Mouse (Mus musculus) 416B (cell line): ENCODE measurements around the gene Sbk1.
A peak's percentile ranks its signal among the peaks of the same experiment; 100 is the strongest.

Experiments used
- DNase-seq: peaks from one replicate; pipeline ENCODE4 v3.0.0; 2011; ENCODE audit warnings: low read depth

Gene Sbk1

DNA sequence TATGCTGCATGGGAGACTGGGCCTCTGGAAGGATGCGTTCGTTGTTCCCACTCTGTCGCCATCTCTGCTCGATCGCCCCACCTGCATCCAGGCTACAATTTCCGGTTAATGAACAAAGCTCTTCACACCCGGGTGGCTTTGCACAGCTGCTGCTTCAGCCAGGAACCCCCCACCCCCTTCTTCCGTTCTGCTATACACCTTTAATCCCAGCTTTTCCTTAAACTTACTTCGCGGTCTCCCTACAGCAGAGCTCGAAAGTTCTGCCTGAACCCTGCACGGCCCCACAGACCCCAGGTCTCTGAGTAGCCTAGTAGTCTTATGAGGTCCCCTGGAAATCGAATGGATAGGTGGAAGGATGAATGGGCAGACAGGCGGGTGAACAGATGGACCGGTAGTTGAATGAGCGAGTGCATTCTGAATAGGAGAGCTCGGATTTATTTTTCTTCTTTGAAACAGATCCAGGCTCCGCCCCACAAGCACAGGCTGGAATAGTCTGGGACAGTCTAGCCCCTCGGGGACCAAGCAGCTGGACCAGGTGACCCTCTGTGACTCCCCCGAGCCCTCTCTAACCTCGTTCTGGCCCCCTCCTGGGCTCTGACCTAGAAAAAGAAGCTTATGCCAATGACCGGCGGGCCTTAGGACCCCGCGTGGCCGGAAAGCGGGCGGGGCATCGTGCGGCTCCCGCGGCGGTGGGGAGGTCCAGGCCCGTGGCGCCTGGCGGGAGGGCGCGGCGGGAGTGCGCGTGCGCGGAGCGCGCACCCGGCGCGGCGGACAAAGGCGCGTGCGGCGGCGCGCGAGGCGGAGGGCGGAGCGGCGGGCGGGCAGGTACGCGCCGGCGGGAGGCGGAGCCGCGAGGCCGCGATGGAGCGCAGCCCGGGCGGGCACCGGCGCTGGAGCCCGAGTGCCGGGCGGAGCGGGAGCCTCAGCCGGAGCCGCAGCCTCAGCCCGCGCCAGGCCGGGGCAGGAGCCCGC is at the start of gene Sbk1:
Gene Sbk1, plus strand, starts transcription at position 908 of the 972 bp plus-strand sequence.
- DNase-seq, result peak; percentile 78

DNA sequence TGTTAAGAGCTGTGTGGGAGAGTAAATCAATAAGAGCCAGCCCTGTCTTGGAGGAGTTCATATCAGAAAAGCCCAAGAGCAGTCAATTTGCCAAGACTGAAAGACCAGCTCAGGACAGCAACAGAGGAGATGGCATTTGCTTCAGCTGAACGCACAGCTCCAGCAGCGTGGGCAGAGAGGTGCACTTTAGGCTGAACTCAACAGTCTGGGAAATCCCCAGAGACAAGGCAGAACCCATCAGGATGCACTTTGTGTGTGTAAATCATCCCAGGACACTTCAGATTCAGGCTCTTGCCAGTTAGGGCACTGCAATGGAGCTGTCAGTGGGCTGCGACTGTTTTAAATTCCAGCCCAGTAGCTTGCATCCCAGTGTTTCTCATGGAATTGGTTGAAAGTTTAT is 49.7 kb upstream of the Sbk1 start:
- DNase-seq, result no peak

DNA sequence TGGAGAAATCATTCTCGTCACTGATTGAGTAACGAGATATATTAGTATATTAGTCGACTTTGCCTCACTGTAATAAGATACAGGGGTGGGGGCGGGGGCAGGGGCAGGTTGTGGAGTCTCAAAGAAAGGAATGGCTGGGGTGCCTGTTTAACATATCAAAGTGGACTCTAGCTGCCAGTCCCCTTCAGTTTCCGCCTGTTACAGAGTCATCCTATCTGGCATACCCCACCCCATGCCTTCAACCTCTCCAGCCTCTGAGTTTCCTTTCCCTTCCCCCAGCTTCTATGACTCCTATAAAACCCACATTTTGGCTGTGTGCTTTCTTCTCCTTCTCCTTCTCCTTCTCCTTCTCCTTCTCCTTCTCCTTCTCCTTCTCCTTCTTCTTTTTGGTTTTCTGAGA is 46.3 kb upstream of the Sbk1 start:
- DNase-seq, result no peak

DNA sequence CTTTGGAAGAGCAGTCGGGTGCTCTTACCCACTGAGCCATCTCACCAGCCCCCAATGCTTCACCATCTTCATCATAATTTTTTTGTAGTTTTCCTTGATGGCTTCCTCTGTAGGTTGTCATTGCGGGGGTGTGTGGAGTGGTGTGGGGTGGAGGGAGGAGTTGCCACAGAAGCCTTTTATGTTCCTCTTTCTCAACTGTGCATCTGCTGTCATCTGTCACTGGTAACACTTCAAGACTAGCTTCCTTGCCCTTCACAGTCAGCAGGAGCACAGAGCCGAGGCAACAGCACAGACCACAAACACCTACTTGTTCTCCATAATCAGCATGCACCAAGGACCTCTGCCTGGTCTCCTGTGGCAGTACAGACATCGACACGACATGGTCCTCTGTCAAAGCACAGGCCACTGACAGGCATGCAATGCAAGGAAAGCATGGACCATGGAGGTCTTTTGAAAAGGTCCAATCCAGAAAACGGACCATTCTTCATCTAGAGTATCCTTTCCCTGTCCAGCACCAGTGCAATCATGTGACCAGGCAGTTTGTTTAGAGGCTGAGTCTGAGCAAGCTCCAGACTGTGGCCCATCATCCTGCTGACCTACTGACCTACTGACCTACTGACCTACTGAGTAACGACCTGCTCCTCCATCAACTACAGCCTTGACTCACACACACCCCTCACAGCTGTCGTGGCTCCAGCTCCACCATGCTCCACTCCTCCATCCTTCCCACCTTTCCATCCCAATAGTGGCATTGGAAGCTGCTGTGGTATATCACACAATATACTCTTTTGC is 41.9 kb upstream of the Sbk1 start:
- peak; percentile 74 for DNase-seq

DNA sequence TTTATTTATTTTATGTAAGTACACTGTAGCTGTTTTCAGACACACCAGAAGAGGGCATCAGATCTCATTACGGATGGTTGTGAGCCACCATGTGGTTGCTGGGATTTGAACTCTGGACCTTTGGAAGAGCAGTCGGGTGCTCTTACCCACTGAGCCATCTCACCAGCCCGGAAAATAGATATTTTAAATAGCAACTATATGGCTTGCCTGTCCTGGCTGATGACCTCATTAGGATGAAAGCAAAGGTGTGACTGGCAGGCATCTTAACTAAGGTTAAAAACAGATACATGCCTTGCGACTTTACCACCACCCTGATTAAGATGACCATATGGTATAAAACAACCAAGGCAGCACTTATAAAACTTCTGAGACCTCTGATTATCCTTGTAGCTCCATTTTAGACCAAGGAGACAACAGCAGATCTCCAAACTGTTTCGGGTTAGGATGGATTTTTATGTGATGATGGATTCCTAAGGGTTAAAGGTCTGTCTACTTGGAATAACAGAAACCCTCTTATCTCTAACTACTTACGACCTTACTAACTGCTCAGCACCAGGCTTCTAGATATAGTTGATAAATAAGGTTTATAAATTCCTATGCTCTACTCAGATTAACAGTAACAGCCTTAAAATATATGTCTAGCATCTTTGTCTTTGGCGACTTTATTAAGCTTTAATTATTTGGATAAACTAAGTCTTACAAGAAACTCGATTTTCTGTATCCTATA is 39.9 kb upstream of the Sbk1 start:
- no peak for DNase-seq

DNA sequence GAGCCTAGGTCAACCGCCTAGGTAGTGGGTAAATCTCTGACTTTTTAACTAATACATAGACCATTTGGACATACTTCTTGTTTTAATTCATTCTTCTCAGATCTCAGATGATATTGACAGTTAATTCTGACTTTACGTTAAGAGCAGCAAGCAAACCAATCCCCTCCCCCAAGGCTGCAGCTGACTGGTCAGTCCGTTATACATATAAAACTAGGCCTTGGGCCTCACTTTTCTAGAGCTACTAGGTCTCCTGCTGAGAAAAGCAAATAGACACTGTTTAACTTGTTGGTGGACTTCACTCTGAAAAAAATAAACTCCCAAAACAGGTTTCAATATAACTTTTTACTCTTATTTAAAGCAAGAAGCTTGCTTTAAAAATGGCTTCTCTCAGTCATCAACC is 37.8 kb upstream of the Sbk1 start:
- DNase-seq, result no peak

DNA sequence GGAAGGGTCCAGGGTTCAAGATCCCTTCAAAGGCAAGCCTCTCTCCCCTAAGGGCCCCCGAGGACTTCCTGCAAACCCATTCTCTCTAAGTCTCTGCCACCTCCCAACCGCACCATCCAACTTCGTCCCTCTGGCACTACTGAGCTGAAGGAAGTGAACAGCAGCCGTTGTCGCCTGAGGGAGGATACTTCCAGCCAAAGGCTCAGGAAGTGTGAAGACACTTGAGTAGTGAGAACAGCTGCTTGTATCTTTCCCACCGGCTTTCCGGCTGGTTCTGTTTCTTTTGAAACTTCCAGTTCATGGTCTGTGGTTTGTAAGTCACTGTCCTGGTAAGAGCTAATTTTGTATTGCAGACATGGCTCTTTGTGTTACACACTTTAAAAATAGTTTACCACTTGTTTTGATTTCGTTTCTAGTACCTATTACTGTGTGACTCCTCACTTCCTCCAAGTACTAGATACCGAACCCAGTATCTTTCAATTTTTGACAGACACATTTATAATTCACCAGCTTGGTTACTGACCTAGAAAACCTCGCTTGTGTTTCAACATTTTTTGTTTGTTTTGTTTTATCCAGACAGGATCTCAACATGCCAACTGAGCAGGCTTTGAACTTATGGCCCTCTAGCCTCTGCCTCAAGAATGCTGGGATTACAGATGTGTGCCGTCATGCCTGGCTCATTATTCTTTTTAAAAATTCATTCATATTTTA is 36.2 kb upstream of the Sbk1 start:
- DNase-seq, result peak; percentile 83

DNA sequence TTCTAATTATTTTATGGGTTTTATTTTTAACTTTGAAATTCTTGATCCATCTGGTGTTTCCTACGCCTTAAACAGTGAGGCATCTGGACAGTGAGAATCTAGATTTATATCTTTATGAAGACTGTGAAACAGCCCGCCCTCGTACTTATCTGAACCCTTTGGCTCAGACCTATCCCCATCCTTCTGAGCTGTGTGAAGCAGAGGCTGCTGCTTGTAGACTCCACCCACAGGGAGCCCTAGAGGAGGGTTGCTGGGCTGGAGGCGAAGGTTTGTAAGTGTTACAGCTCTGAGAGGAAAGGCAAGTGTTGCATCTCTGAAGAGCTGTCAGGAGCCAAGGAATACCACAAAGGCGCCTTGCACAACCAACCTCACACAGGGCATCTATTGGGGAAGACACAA is 35.6 kb upstream of the Sbk1 start:
- DNase-seq, result peak; percentile 41

DNA sequence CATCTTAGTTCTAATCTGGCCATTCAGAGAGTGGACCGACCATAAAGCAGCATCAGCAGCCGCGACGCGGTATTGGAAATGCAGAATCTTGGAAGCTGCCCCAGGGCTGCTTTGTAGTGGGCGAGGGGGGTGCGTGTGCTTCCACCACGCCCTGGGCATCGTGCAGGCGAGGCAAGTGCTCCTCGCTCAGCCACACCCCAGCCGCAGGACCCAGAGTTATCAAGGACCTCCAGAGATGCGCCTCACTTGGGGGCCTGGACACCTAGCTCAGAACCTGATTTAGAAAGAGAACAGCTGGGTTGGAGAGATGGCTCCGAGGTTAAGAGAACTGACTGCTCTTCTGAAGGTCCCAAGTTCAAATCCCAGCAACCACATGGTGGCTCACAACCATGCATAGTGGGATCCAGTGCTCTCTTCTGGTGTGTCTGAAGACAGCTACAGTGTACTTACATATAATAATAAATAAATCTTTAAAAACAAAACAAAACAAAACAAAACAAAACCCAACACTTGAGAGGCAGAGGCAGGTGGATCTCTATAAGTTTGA is 31.5 kb upstream of the Sbk1 start:
- DNase-seq, result no peak

DNA sequence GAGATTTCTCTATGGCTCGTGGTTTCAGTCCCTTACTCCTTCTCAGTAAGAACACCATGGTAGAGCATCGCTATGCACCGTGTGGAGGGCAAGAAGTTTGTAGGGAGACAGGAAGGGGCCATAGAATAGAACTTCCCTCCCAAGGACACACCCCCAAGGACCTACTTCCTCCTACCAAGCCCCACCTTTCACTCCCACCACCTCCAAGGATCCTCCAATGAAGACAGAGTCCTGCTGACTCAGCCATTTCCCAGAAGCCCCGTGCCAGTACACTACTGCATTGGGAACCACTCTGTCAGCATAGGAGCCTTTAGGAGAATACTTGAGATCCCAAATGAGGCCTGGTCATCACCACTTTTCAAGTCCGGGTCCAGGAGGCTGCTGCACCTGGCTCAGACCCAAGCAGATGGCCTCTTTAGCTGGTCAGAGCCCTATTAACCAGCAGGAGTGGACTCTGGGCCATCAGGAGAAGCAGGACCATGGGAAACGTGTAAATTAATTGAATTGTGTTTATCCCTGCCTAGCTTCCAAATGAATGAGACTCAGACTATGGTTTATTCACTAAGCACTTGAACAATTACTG is 28.2 kb upstream of the Sbk1 start:
- DNase-seq, result peak; percentile 24

DNA sequence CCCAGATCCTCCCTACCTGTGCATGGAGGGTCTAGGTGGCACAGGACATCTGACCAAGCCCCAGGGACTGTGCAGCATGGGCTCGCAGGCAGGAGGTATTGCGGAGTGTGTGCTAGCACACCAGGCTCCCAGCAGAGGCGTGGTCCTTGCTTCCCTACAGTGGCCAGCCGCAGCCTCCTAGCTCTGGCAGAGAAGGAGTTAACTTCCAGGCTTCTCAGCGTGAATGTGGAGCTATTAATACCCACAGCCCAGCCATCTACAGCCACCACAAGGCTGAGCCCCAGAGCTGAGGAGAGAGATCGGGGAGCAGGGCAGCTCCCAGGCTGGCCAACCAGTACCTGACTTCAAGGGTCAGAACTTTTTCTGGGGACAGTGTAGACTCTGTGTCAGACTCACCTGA is 24.3 kb upstream of the Sbk1 start:
- DNase-seq, result no peak

DNA sequence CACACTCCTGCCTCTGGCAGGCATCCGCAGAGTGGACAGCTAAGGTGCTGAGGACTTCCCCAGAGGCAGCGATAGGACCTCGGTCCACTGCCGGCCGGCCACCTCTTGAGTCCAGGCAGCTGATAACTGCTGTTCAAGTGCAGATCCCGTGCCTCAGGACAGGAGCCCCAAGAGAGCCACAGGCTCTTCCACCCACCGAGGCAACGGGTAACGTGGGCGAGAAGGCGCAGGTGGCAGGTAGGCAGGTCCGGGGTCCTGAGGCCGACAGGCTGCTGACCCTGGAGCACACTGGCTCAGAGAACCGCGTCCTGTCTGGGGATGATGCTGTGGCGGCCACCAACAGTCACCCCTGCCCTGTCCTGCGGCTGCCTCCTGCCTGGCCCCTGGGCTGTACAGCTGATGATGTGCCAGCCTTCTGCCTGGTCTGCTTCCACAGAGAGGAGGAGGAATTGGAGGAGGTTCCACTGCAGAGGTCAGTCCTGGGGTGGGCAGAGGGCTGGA is 23.7 kb upstream of the Sbk1 start:
- DNase-seq, result no peak

DNA sequence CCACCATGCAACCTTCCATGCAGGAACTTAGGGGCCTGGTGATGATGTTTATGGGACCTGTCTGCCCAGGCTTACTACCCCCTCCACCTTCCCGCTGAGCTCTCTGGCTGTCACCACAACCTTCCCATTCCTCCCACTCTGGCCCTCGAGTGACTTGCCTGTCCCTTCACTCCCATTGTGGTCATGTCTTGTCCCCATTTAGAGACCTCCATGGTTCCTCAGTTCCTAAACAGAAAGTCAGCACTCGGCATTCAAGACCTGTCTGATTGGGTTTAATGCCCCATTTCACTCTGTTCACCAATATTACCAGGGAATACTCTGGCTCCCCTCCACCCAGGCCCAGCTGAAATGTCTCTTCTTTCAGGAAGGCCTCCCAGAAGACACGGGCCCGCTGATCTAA is 23.3 kb upstream of the Sbk1 start:
- DNase-seq, result no peak

DNA sequence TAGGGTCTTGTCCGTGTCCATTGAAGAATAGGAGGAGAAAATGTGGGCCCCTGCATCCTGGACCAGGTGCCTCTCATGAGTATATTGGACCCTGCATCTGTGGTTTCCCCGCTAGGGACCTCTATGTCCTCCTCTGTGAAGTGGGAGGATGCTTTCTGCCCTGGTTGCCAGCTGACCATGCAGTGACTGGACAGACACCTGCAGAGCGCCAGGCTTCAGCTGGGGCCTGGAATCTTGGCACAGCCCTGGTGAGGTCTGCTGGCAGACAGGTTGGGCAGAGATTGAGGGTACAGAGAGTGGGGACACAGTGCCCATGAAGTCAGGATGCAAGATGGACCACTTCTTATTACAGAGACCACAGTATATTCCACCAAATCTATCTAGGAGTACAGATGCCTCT is 22.4 kb upstream of the Sbk1 start:
- DNase-seq, result no peak

DNA sequence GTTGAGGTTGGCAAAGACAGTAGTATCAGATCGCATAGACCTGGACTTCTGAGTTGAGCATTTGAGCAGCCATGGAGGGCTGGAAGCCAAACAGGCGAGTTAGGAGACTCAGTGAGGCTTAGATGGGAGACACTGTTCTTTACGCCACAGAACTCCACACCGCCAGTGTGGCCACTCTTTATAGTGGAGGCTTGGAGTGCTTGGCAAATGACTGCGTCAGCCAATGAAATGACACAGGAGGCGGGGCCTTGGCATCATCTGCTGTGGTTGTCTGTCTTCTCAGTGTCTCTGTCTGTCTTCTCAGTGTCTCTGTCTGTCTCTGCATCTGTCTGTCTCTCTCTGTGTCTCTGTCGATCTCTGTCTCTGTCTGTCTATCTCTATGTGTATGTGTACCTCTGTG is 21.9 kb upstream of the Sbk1 start:
- no peak for DNase-seq

DNA sequence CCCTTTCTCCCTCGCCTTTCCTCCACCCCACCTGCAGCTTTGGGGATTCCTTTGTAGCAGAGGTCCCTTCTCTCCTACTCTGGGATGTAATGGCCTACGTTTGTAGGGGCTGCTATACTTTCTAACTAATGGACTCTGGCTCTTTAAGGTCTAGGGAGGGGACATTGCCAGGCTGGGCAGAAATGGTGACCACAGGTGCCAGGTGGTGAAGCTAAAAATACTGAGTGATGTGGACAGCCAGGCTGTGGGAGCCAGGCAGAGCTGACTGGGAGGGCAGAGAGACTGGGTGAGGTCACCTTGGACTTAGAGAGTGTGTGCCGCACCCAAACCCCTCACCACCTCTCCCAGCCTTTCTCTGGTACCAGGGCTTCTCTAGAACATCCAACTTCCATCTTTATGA is 20.7 kb upstream of the Sbk1 start:
- no peak for DNase-seq

DNA sequence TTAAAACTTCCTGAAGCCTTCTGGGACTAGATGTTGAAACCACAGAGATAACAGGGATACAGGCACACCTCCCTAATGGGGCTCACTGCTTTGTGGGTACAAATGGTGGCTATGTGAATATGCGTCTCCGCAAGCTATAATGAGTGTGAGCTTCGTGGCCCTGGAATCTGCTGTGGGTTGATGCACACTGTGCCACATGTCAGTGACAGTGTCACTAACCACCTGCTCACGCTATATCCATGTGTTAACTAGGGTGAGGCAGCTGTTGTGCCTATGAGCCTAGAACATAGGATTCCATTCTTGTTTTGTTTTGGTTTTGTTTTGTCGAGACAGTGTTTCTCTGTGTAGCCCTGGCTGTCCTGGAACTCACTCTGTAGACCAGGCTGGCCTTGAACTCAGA is 20.2 kb upstream of the Sbk1 start:
- DNase-seq, result no peak

DNA sequence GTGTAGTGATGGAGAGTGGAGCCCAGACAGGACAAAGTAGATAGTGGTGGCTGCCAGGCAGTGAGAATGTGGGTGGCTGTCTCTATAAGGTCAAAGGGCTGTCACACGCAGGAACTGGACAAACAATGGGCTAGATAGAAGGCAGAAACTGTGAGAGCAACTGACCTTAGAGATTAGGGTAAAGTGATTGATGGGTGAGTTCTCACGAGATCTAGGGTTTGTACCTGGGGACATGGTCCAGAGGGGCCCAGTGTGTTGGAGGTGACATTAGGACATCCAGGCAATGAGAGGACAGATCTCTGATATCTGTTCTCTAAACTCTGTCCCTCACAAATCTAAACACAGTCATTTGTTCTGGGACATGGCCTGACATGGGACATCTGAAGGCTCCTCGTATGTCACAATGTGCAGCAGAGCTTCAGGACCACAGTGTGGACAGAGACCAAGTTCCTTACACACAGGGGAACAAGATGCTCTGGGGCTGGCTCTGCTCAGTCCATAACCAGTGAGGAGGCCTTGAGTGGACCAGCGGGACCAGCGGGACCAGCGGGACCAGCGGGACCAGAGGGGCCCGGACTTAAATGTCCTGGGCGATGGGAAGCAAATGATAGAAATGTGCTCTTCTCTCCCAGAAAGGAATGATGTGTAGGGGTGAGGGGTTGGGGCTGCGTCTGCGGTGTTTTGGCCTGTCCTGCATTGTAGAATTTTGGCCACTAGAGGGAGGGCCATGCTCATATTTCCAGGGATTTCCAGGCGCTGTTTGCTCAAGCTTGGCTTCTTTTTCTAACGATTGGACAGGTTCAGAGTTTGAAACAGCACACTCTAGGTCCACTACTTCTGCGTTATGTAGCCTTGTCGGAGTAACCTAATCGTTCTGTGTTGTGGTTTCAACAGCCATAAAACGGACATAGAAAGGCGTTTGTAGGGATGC is 11.9 kb upstream of the Sbk1 start:
- DNase-seq, result peak; percentile 72

DNA sequence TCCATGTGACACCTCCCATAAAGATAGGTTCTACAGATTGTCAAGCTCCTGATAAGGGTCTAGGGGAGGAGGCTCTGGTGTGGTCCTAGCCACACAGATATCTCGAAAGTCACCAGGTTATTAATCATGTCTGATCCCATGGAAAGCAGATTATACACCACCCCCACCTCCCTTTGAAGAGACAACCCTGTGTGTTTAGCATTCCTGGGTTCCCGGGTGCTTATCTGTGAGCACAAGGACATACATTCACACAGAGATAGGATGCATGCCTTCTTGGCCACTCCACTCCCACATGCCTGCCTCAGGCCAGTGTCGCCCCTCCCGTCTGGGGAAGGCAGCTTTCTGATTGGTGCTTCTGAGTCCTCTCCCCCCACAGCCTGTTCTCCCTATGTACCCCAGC is 10.6 kb upstream of the Sbk1 start:
- no peak for DNase-seq

DNA sequence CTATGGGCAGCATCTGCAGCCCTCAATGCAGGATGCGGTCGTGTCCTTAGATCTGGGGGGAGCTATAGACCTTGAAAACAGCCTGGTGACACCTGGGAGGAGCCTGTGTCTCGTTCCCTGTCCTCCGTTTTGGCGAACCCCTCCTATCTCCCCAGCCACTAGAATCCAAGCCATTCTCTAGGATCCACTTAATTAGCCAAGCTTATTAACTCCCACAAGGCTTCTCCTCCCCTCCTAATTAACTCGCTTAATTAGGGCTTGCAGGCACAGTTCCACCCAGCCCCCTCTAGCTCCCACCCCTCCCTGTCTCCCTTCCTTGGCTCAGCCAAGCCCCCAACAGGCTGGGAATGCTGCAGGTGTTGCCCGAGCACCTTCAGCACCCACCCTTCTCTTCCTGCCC is 8.5 kb upstream of the Sbk1 start:
- DNase-seq, result no peak
